Mouse (Mus musculus) liver, embryonic 11.5 days (tissue): ENCODE data around the gene Rnf157. TPM values are rescaled to one million over a fixed set of nuclear protein-coding genes. Genes with fewer than 3 reads are reported as not detected.

Source experiments
- polyA plus RNA-seq: library from polyadenylated mRNA; unstranded; fragments of >200 nt; fragmentation: Nextera tagmentation; extraction: Ambion mirVana; gene quantifications from 2 replicates; pipeline ENCODE4 v1.2.1, GENCODE M21; 2014

Gene Rnf157
- polyA plus RNA-seq, 1 experiment from 2014 or later, result 6.8 TPM

Other genes with a start within 250 kb of the Rnf157 start
- gene Fbf1, start 244.9 kb downstream of the Rnf157 start, polyA plus RNA-seq, result 20.1 and 23.3 TPM in 2 replicates
- 62.3 and 63.8 TPM in 2 replicates for gene Ten1, start 214.2 kb downstream of the Rnf157 start, polyA plus RNA-seq
- 22.7 and 23.6 TPM in 2 replicates for gene Acox1, start 214.0 kb downstream of the Rnf157 start, polyA plus RNA-seq
- 0.56 TPM in 2 replicates for gene Evpl, start 175.0 kb downstream of the Rnf157 start, polyA plus RNA-seq
- 88.4 and 89.4 TPM in 2 replicates for gene Srp68, start 138.8 kb downstream of the Rnf157 start, polyA plus RNA-seq
- gene Galr2, start 132.1 kb downstream of the Rnf157 start, polyA plus RNA-seq, result 0.11 TPM in 1 of 2 replicates, not detected in the other
- gene Exoc7, start 105.8 kb downstream of the Rnf157 start, polyA plus RNA-seq, result 47.4 and 51.3 TPM in 2 replicates
- gene Foxj1, start 77.6 kb downstream of the Rnf157 start, polyA plus RNA-seq, result 1.2 and 1.3 TPM in 2 replicates
- 78.6 and 80.2 TPM in 2 replicates for gene Ubald2, start 21.1 kb upstream of the Rnf157 start, polyA plus RNA-seq
- 0.16 TPM in 1 of 2 replicates, not detected in the other for gene Qrich2, start 53.2 kb upstream of the Rnf157 start, polyA plus RNA-seq
- gene Prpsap1, start 81.2 kb upstream of the Rnf157 start, polyA plus RNA-seq, result 133 and 135 TPM in 2 replicates
- gene Sphk1, start 117.9 kb upstream of the Rnf157 start, polyA plus RNA-seq, result 39.0 and 44.1 TPM in 2 replicates
- gene Ube2o, start 168.4 kb upstream of the Rnf157 start, polyA plus RNA-seq, result 13.5 and 13.9 TPM in 2 replicates
- not detected in 2 replicates for gene Aanat, start 173.4 kb upstream of the Rnf157 start, polyA plus RNA-seq
- 9.9 and 10.6 TPM in 2 replicates for gene Rhbdf2, start 214.0 kb upstream of the Rnf157 start, polyA plus RNA-seq
- gene Prcd, start 240.5 kb upstream of the Rnf157 start, polyA plus RNA-seq, result 0.62 and 0.74 TPM in 2 replicates
- gene Cygb, start 241.3 kb upstream of the Rnf157 start, polyA plus RNA-seq, result 2.0 and 2.5 TPM in 2 replicates